Mouse (Mus musculus) small intestine, adult 2 months (tissue): ENCODE measurements around the gene Cmtm6. TPM values are rescaled to one million over a fixed set of nuclear protein-coding genes. Genes with fewer than 3 reads are reported as not detected.

Experiments
- H3K27ac ChIP-seq: fragments of 200-500 bp; 2 replicates; pipeline ENCODE4 v1.5.1; 2012; ENCODE audit warnings: low read depth, low read length, control low read depth, inconsistent platforms; ENCODE audit not compliant: insufficient read depth
- H3K27me3 ChIP-seq: fragments of 200-500 bp; 2 replicates; pipeline ENCODE4 v1.6.1; 2012; ENCODE audit warnings: mild to moderate bottlenecking, moderate library complexity, low read length, inconsistent platforms; ENCODE audit not compliant: control insufficient read depth, insufficient read depth
- H3K36me3 ChIP-seq: fragments of 200-500 bp; 2 replicates; pipeline ENCODE4 v1.6.1; 2012; ENCODE audit warnings: mild to moderate bottlenecking, low read length, control low read depth, inconsistent platforms; ENCODE audit not compliant: control insufficient read depth, insufficient read depth
- H3K4me1 ChIP-seq: fragments of 200-500 bp; 2 replicates; pipeline ENCODE4 v1.6.1; 2012; ENCODE audit warnings: low read length, inconsistent platforms, mixed read lengths; ENCODE audit not compliant: control insufficient read depth, insufficient read depth, insufficient read length
- H3K4me3 ChIP-seq: fragments of 200-500 bp; 2 replicates; pipeline ENCODE4 v1.5.1; 2012; ENCODE audit warnings: low read depth, mild to moderate bottlenecking, control low read depth, inconsistent platforms, low read length, moderate library complexity
- CTCF ChIP-seq: fragments of 200-500 bp; IDR thresholded peaks from 2 replicates; pipeline ENCODE4 v1.5.1; 2012; ENCODE audit warnings: low read depth, mild to moderate bottlenecking, control low read depth, inconsistent platforms, low read length, moderate library complexity, mixed read lengths; ENCODE audit not compliant: insufficient replicate concordance, insufficient read length; ENCODE audit errors: extremely low read depth
- POLR2A ChIP-seq: fragments of 200-500 bp; IDR thresholded peaks from 2 replicates; pipeline ENCODE4 v1.6.1; 2012; ENCODE audit warnings: low read depth, mild to moderate bottlenecking, control low read depth, inconsistent platforms, low read length, moderate library complexity
- WGBS: fragments of 180-500 bp; shearing (Covaris S2); methylation state at CpG from one replicate; pipeline ENCODE4 v1.1.7; 2018; 5-methylcytosine and 5-hydroxymethylcytosine counted together
- polyA plus RNA-seq: library from polyadenylated mRNA; depleted of rRNA; stranded (reverse); fragments of >200 nt; gene quantifications from 2 replicates; pipeline ENCODE4 v1.2.3, GENCODE M21; 2012

Cmtm6 gene
- polyA plus RNA-seq, 1 experiment: 46.1 TPM

GRCm38 (mm10) chr9:114745654-114746053, 14.7 kb downstream of the Cmtm6 start:
- Histone ChIP-seq H3K4me3 (no peak overlapping the region), H3K36me3 (peaks cover 51% of the 10 kb centered on the region), H3K4me1 (no peaks in the 10 kb centered on the region), H3K27ac (no peak overlapping the region), H3K27me3 (no peaks in the 10 kb centered on the region)
- no peak for TF ChIP-seq CTCF
- no peak for TF ChIP-seq POLR2A
- 82% methylated on average over 4 of the region's 4 CpGs for WGBS

GRCm38 (mm10) chr9:114747012-114747411, 16.1 kb downstream of the Cmtm6 start:
- H3K4me1 ChIP-seq: no peaks in the 10 kb centered on the region
- WGBS: 87% methylated on average over 10 of the region's 10 CpGs
- no peak overlapping the region for H3K4me3 ChIP-seq
- TF ChIP-seq POLR2A (no peak), CTCF (no peak)
- no peak overlapping the region for H3K27ac ChIP-seq
- H3K36me3 ChIP-seq: peaks cover 51% of the 10 kb centered on the region
- H3K27me3 ChIP-seq: no peaks in the 10 kb centered on the region

- H3K4me3 ChIP-seq: no peak overlapping the region
- 91% methylated on average over 12 of the region's 12 CpGs for WGBS
- H3K27me3 ChIP-seq: no peaks in the 10 kb centered on the region
- TF ChIP-seq CTCF (no peak), POLR2A (no peak)
- H3K36me3 ChIP-seq: peaks cover 48% of the 10 kb centered on the region
- H3K4me1 ChIP-seq: no peaks in the 10 kb centered on the region
- H3K27ac ChIP-seq: no peak overlapping the region
Measured at GRCm38 (mm10) chr9:114747466-114747865, 16.6 kb downstream of the Cmtm6 start.

GRCm38 (mm10) chr9:114751582-114751981, 20.7 kb downstream of the Cmtm6 start:
- peaks cover 3% of the 10 kb centered on the region; the same call in 1 of the 2 replicates for H3K4me1 ChIP-seq
- TF ChIP-seq CTCF: no peak
- TF ChIP-seq POLR2A: no peak
- H3K4me3 ChIP-seq: no peak overlapping the region
- no peak overlapping the region for H3K27ac ChIP-seq
- H3K36me3 ChIP-seq: peaks cover 27% of the 10 kb centered on the region
- 92% methylated on average over 3 of the region's 3 CpGs for WGBS
- no peaks in the 10 kb centered on the region for H3K27me3 ChIP-seq

- TF ChIP-seq POLR2A: no peak
- no peak for TF ChIP-seq CTCF
- Histone ChIP-seq H3K4me1 (peaks cover 3% of the 10 kb centered on the region; the same call in 1 of the 2 replicates), H3K4me3 (no peak overlapping the region), H3K27ac (peak overlapping the region; percentile 2; the same call in 1 of the 2 replicates), H3K36me3 (peaks cover 21% of the 10 kb centered on the region), H3K27me3 (no peaks in the 10 kb centered on the region)
- 64% methylated on average over 9 of the region's 9 CpGs for WGBS
Measured at GRCm38 (mm10) chr9:114752311-114752710, 21.4 kb downstream of the Cmtm6 start.

- WGBS: 2% methylated on average over 36 of the region's 36 CpGs
- peak; percentile 36; the same call in 1 of the 2 replicates for TF ChIP-seq POLR2A
- peak; percentile 96 for TF ChIP-seq CTCF
- Histone ChIP-seq H3K27me3 (no peaks in the 10 kb centered on the region), H3K4me3 (peak overlapping the region; percentile 73), H3K36me3 (peaks cover 14% of the 10 kb centered on the region), H3K27ac (peak overlapping the region; percentile 46), H3K4me1 (peaks cover 3% of the 10 kb centered on the region; the same call in 1 of the 2 replicates)
Measured at GRCm38 (mm10) chr9:114752863-114753484, 22.1 kb downstream of the Cmtm6 start.

- H3K36me3 ChIP-seq: peaks cover 3% of the 10 kb centered on the region; the same call in 1 of the 2 replicates
- 56% methylated on average over 7 of the region's 7 CpGs for WGBS
- no peak overlapping the region for H3K4me3 ChIP-seq
- 0 out of 2 replicates have a peak overlapping the region, but pooled peaks have one; percentile 7 for H3K27ac ChIP-seq
- TF ChIP-seq CTCF (no peak), POLR2A (no peak)
- H3K4me1 ChIP-seq: peaks cover 6% of the 10 kb centered on the region
- H3K27me3 ChIP-seq: no peaks in the 10 kb centered on the region
Measured at GRCm38 (mm10) chr9:114758272-114758671, 27.4 kb downstream of the Cmtm6 start.
